Mouse (Mus musculus) left cerebral cortex, postnatal 25 days (tissue): ENCODE data around the gene 6030452D12Rik. TPM values are rescaled to one million over a fixed set of nuclear protein-coding genes. Genes with fewer than 3 reads are reported as not detected.

Experiments used
- DNase-seq, 2 experiments: peaks; one replicate each; pipeline ENCODE4 v3.0.0; 2022; ENCODE audit warnings: low spot score in 2 of 2, mixed read lengths in 1 of 2
- intact Hi-C: fragments of 180-260 bp; cut with DNase I; formaldehyde crosslinking; loops from one replicate; pipeline ENCODE4 v1.15.1; 2025
- total RNA-seq, 2 experiments: library from RNA; stranded (reverse); gene quantifications; 2 replicates each; pipeline ENCODE4 v1.2.3; 2021

6030452D12Rik gene
- total RNA-seq, result not detected

- DNase-seq, result no peak
- intact Hi-C loops, result no loop called here
Observed at GRCm38 (mm10) chr8:106500018-106500685, at the start of gene 6030452D12Rik. TSS of gene 6030452D12Rik (plus strand) at chr8:106500522.

GRCm38 (mm10) chr8:106451301-106452085 lies 48.8 kb upstream of the 6030452D12Rik start:
- intact Hi-C loops, result no loop called here

GRCm38 (mm10) chr8:106452701-106453481 lies 47.4 kb upstream of the 6030452D12Rik start:
- DNase-seq, result no peak
- intact Hi-C loops, result no loop called here

More at GRCm38 (mm10) chr8:106451301-106452085, 48.8 kb upstream of the 6030452D12Rik start:
- no peak for DNase-seq

- DNase-seq, result no peak
- intact Hi-C loops, result no loop called here
Observed at GRCm38 (mm10) chr8:106454036-106454435, 46.3 kb upstream of the 6030452D12Rik start.

- intact Hi-C loops, result no loop called here
- no peak for DNase-seq
Observed at GRCm38 (mm10) chr8:106462131-106462530, 38.2 kb upstream of the 6030452D12Rik start.

GRCm38 (mm10) chr8:106463795-106464194 lies 36.5 kb upstream of the 6030452D12Rik start:
- intact Hi-C loops, result no loop called here

GRCm38 (mm10) chr8:106469485-106469884 lies 30.8 kb upstream of the 6030452D12Rik start:
- no peak for DNase-seq
- intact Hi-C loops, result no loop called here

More at GRCm38 (mm10) chr8:106463795-106464194, 36.5 kb upstream of the 6030452D12Rik start:
- DNase-seq, result no peak

- DNase-seq, result no peak
- intact Hi-C loops, result no loop called here
Observed at GRCm38 (mm10) chr8:106474001-106474400, 26.3 kb upstream of the 6030452D12Rik start.

- DNase-seq, result no peak
- intact Hi-C loops, result no loop called here
Observed at GRCm38 (mm10) chr8:106504241-106504640, 3.9 kb downstream of the 6030452D12Rik start.

GRCm38 (mm10) chr8:106505328-106505965 lies 5.1 kb downstream of the 6030452D12Rik start:
- no peak for DNase-seq

GRCm38 (mm10) chr8:106506106-106506505 lies 5.8 kb downstream of the 6030452D12Rik start:
- no peak for DNase-seq
- intact Hi-C loops, result no loop called here

More at GRCm38 (mm10) chr8:106505328-106505965, 5.1 kb downstream of the 6030452D12Rik start:
- intact Hi-C loops, result no loop called here

GRCm38 (mm10) chr8:106507761-106508331 lies 7.5 kb downstream of the 6030452D12Rik start:
- intact Hi-C loops, result no loop called here
- peak; percentile 17 to 47 for DNase-seq

GRCm38 (mm10) chr8:106508456-106508855 lies 8.1 kb downstream of the 6030452D12Rik start:
- DNase-seq, result no peak
- intact Hi-C loops, result no loop called here

GRCm38 (mm10) chr8:106509079-106509780 lies 8.9 kb downstream of the 6030452D12Rik start:
- no peak for DNase-seq
- intact Hi-C loops, result no loop called here

GRCm38 (mm10) chr8:106510365-106510975 lies 10.1 kb downstream of the 6030452D12Rik start, which contains the start of gene Cdh3:
TSS of gene Cdh3 (plus strand) at chr8:106510891.
- DNase-seq, result no peak
- intact Hi-C loops, result no loop called here

- intact Hi-C loops, result no loop called here
- DNase-seq, result no peak
Observed at GRCm38 (mm10) chr8:106511065-106511501, 10.8 kb downstream of the 6030452D12Rik start.

GRCm38 (mm10) chr8:106511531-106512041 lies 11.3 kb downstream of the 6030452D12Rik start:
- intact Hi-C loops, result no loop called here
- no peak for DNase-seq
